Mouse (Mus musculus) hematopoietic stem cell, adult 5-6 weeks (primary cell): ENCODE data around the gene 1810055G02Rik. TPM values are rescaled to one million over a fixed set of nuclear protein-coding genes. Genes with fewer than 3 reads are reported as not detected.

Experiments
- total RNA-seq: library from RNA; stranded (forward); fragments of 172-1452, 232-1000 nt; gene quantifications from 2 replicates; pipeline ENCODE4 v1.2.3, GENCODE M21; 2017

1810055G02Rik gene
- total RNA-seq, 1 experiment from 2014 or later, result 4.6 TPM

Other genes with a start within 250 kb of the 1810055G02Rik start
- gene Ppp6r3, start 132.5 kb upstream of the 1810055G02Rik start, total RNA-seq, result 119 and 126 TPM in 2 replicates
- gene Lrp5, start 21.7 kb upstream of the 1810055G02Rik start, total RNA-seq, result 22.0 and 24.0 TPM in 2 replicates
- gene Kmt5b, start 59.1 kb downstream of the 1810055G02Rik start, total RNA-seq, result 75.8 and 85.8 TPM in 2 replicates
- 54.7 and 61.2 TPM in 2 replicates for gene Chka, start 143.5 kb downstream of the 1810055G02Rik start, total RNA-seq
- gene Tcirg1, start 198.8 kb downstream of the 1810055G02Rik start, total RNA-seq, result 110 and 122 TPM in 2 replicates
- 35.3 and 55.4 TPM in 2 replicates for gene Ndufs8, start 204.5 kb downstream of the 1810055G02Rik start, total RNA-seq
- 6.6 and 12.6 TPM in 2 replicates for gene Aldh3b1, start 221.5 kb downstream of the 1810055G02Rik start, total RNA-seq
- 79.6 and 90.4 TPM in 2 replicates for gene Unc93b1, start 226.9 kb downstream of the 1810055G02Rik start, total RNA-seq